Mouse (Mus musculus): ENCODE measurements around the gene Ern2.

GRCm38 (mm10) chr7:122208276-122209021 is 22.4 kb upstream of the Ern2 start:
- TF ChIP-seq CTCF (IDR thresholded peaks at IDR 0.05; ENCODE audit: borderline replicate concordance, insufficient read depth, low read length) (no peak), POLR2A (IDR thresholded peaks at IDR 0.05; ENCODE audit: low read depth, low read length) (no peak)
